In the genomic region with DNA sequence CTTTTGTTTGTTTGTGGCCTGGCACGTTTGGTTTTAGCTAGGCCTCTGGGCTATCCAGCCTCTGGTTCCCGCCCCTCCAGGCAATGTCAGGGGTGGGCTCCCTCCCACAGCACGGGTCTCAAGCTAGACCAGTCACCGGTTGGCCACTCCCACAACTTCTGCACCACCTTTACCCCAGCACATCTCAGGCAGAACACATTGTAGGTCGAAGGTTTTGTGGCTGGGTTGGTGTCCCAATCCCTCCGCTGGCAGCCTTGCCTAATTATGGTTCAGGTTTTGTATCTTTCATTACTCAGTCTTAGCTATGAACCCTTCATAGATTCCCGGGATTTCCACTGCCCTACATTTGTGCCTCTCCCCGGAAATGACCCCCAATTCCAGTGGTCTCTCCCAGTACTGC, we compare ENCODE assay signal across 22 mouse cellular contexts. TPM values are rescaled to one million over a fixed set of nuclear protein-coding genes. Genes with fewer than 3 reads are reported as not detected.
DNase-seq lines count a peak whose midpoint lies in the region; ATAC-seq lines count a peak whose summit lies in the region.
"Had no signal": no experiment of that assay in that cellular context is flagged by ENCODE, and none has a peak within 500 bp of the region (broad histone marks: within the 10 kb centered on the region; RNA-seq: fewer than 3 reads in every experiment).

No protein-coding gene starts in this region.

- peak; percentile 15; the same call in 1 of the 2 replicates for ATAC-seq in limb, embryonic 12.5 days (ENCODE audit: insufficient number of reproducible peaks, insufficient read depth, low FRiP score, low TSS enrichment, low read depth)
- ATAC-seq: forebrain, embryonic 14.5 days; lung, postnatal 0 days; midbrain, embryonic 13.5 days had no signal

- H3K4me3 ChIP-seq in limb, embryonic 12.5 days (replicated peaks): no peak overlapping the region
- H3K4me3 ChIP-seq: heart, adult 2 months; heart, embryonic 15.5 days; hindbrain, embryonic 15.5 days; layer of hippocampus, adult 2 months; midbrain, embryonic 13.5 days had no signal

- H3K4me1 ChIP-seq in limb, embryonic 12.5 days (replicated peaks): peaks cover 6% of the 10 kb centered on the region; the same call in 1 of the 2 replicates

- WGBS in limb, embryonic 12.5 days: 44% methylated on average over 8 of the region's 8 CpGs

- H3K27me3 ChIP-seq in limb, embryonic 12.5 days: no peaks in the 10 kb centered on the region
- H3K27me3 ChIP-seq: CH12.LX; heart, embryonic 15.5 days; hindbrain, embryonic 15.5 days; midbrain, embryonic 13.5 days had no signal

- no peak overlapping the region for H3K27ac ChIP-seq in limb, embryonic 12.5 days
- H3K27ac ChIP-seq: heart, adult 2 months; heart, embryonic 15.5 days; hindbrain, embryonic 15.5 days; layer of hippocampus, adult 2 months; liver, embryonic 14.5 days; midbrain, embryonic 13.5 days had no signal

- no peak overlapping the region for H3K9ac ChIP-seq in limb, embryonic 12.5 days (replicated peaks)
- H3K9ac ChIP-seq: heart, embryonic 15.5 days; hindbrain, embryonic 15.5 days; liver, embryonic 14.5 days; midbrain, embryonic 13.5 days had no signal

- H3K36me3 ChIP-seq in limb, embryonic 12.5 days: no peaks in the 10 kb centered on the region
- H3K36me3 ChIP-seq: heart, embryonic 15.5 days; hindbrain, embryonic 15.5 days; midbrain, embryonic 13.5 days had no signal

- H3K9me3 ChIP-seq in limb, embryonic 12.5 days: no peaks in the 10 kb centered on the region
- H3K9me3 ChIP-seq: heart, embryonic 15.5 days; hindbrain, embryonic 15.5 days; midbrain, embryonic 13.5 days had no signal

- H3K4me2 ChIP-seq in limb, embryonic 12.5 days: no peak overlapping the region
- H3K4me2 ChIP-seq: heart, embryonic 15.5 days; hindbrain, embryonic 15.5 days; midbrain, embryonic 13.5 days had no signal

- DNase-seq in kidney, adult 9 months: peak; percentile 54
- no peak for DNase-seq in kidney, adult 18-20 months
- peak; percentile 71 for DNase-seq in ES-CJ7 (ENCODE audit: low read depth, low spot score)
- peak; percentile 87 for DNase-seq in adipocyte (ENCODE audit: low spot score)
- DNase-seq in frontal cortex, postnatal 25 days (ENCODE audit: low spot score in 2 of 2): no peak
- no peak for DNase-seq in layer of hippocampus, postnatal 25 days (ENCODE audit: extremely low spot score in 1 of 2, low spot score in 1 of 2)
- no peak for DNase-seq in testis, postnatal 14 days (ENCODE audit: low spot score)
- DNase-seq: adrenal gland, postnatal 10 days; cerebellum, adult 2 months; gastrocnemius, postnatal 25 days; heart, adult 2 months; heart, postnatal 4 days; right cerebral cortex, postnatal 25 days had no signal

RNA-seq across cellular contexts. Expression of a gene that starts 17.8 kb away (rescaled TPM):
- 79.4 and 86.4 TPM in 2 replicates for polyA plus RNA-seq in limb, embryonic 12.5 days (2016; fragmentation: Nextera tagmentation; extraction: Ambion mirVana)
- 10 to 100 TPM; 10.1 to 13.8 TPM for total RNA-seq in layer of hippocampus, postnatal 25 days (2021)

Comparison
In these comparisons a context has a peak if more than half of its experiments do, and no peak if none do; other contexts are left out.
1. DNase-seq: peak in kidney, adult 9 months (single experiment), ES-CJ7 (single experiment) and adipocyte (single experiment); none in kidney, adult 18-20 months (single experiment), frontal cortex, postnatal 25 days (0 of 2), layer of hippocampus, postnatal 25 days (0 of 2) and testis, postnatal 14 days (single experiment).